Mouse (Mus musculus): ENCODE results near the gene Nabp2. TPM values are rescaled to one million over a fixed set of nuclear protein-coding genes. Genes with fewer than 3 reads are reported as not detected.

The Nabp2 gene
- polyA plus RNA-seq, 1 experiment, result 82.9 TPM

DNA sequence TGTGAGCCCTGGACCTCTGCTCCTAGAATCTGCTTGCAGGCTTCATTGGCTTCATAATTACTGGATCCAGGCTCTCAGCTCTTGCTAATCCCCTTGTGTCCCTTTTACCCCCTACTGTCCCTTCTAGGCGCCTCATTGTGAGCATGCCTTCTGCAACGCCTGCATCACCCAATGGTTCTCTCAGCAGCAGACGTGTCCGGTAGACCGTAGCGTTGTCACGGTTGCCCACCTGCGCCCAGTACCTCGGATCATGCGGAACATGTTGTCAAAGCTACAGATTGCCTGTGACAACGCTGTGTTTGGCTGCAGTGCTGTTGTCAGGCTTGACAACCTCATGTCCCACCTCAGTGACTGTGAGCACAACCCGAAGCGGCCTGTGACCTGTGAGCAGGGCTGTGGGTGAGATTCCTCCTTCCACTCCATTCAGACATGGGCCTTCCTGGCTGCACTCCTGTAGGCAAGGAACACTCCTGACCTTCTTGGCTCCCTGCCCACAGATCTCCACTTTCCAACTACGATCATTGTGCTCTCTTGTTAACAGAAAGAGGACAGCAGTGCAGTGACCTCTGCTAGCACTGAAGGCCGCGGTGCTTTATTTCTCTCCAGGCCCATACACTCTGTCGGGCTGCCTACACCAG is 24.0 kb upstream of the Nabp2 start:
- no peak for TF ChIP-seq EP300 (IDR thresholded peaks at IDR 0.05; ENCODE audit: insufficient read depth, low read depth, low read length)
- H3K4me1 ChIP-seq (ENCODE audit: control insufficient read depth, insufficient read depth, low read length), result no peaks in the 10 kb centered on the region
- peaks cover 24% of the 10 kb centered on the region for H3K36me3 ChIP-seq (ENCODE audit: control insufficient read depth, insufficient read depth, low read length, poor library complexity, severe bottlenecking)
- H3K9me3 ChIP-seq (replicated peaks; ENCODE audit: control insufficient read depth, insufficient read depth, low read length, poor library complexity, severe bottlenecking), result no peaks in the 10 kb centered on the region
- no peak overlapping the region for H3K4me3 ChIP-seq (ENCODE audit: low read depth, low read length)
- H3K27me3 ChIP-seq (ENCODE audit: control insufficient read depth, insufficient read depth, low read length, poor library complexity, severe bottlenecking), result no peaks in the 10 kb centered on the region
- no peak overlapping the region for H3K27ac ChIP-seq (ENCODE audit: insufficient read depth, low read length)
- no peak overlapping the region for H3K9ac ChIP-seq (ENCODE audit: low read depth, poor library complexity, severe bottlenecking)

DNA sequence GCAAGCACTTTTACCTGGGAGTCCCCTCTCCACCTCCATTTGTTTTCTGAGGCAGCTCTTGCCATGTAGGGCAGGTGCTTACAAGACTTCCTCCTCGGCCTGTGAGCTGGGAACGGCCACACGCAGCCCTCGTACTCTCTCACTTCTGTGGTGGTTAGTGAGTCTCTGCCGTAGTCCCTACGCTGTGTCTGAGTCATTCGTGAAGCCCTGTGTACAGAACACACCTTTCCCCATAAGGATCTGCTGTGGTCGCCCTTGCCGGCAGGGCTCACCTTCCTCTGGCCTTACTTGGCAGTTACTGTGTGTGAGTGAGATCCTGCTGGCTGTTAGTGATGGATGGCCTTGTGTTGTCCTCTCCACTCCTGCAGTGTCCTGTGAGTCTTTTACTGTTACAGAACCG is 23.4 kb upstream of the Nabp2 start:
- Histone ChIP-seq H3K4me3 (ENCODE audit: low read depth, low read length) (no peak overlapping the region), H3K27me3 (ENCODE audit: control insufficient read depth, insufficient read depth, low read length, poor library complexity, severe bottlenecking) (no peaks in the 10 kb centered on the region), H3K36me3 (ENCODE audit: control insufficient read depth, insufficient read depth, low read length, poor library complexity, severe bottlenecking) (peaks cover 29% of the 10 kb centered on the region), H3K4me1 (ENCODE audit: control insufficient read depth, insufficient read depth, low read length) (no peaks in the 10 kb centered on the region), H3K9ac (ENCODE audit: low read depth, poor library complexity, severe bottlenecking) (no peak overlapping the region), H3K9me3 (replicated peaks; ENCODE audit: control insufficient read depth, insufficient read depth, low read length, poor library complexity, severe bottlenecking) (no peaks in the 10 kb centered on the region), H3K27ac (ENCODE audit: insufficient read depth, low read length) (no peak overlapping the region)
- TF ChIP-seq EP300 (IDR thresholded peaks at IDR 0.05; ENCODE audit: insufficient read depth, low read depth, low read length), result no peak

DNA sequence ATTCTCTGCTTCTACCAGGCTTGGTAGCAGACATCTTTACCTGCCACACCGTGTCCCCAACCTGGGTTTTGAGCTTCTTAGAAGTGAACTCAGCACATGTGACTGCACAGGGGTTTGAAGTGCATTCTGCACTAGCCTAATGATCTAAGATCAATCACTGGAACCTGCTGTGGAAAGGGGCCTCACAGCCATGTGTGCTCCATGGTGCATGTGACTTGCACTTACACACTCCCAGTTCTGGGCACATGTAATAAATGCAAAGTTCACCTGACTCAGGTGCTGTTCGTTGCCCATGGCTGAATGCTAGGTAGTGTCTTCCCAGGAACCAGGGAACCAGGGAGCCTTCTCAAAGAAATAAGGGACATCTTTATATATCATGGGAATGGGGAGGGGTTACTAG is 22.1 kb upstream of the Nabp2 start:
- H3K9ac ChIP-seq (ENCODE audit: low read depth, poor library complexity, severe bottlenecking), result no peak overlapping the region
- no peak overlapping the region for H3K4me3 ChIP-seq (ENCODE audit: low read depth, low read length)
- H3K9me3 ChIP-seq (replicated peaks; ENCODE audit: control insufficient read depth, insufficient read depth, low read length, poor library complexity, severe bottlenecking), result no peaks in the 10 kb centered on the region
- H3K27ac ChIP-seq (ENCODE audit: insufficient read depth, low read length), result no peak overlapping the region
- TF ChIP-seq POLR2A (IDR thresholded peaks at IDR 0.05; ENCODE audit: insufficient read depth, low read length) (no peak), CTCF (IDR thresholded peaks at IDR 0.05; ENCODE audit: low read depth, low read length) (no peak), EP300 (IDR thresholded peaks at IDR 0.05; ENCODE audit: insufficient read depth, low read depth, low read length) (no peak)
- no peaks in the 10 kb centered on the region for H3K27me3 ChIP-seq (ENCODE audit: control insufficient read depth, insufficient read depth, low read length, poor library complexity, severe bottlenecking)
- peaks cover 32% of the 10 kb centered on the region for H3K36me3 ChIP-seq (ENCODE audit: control insufficient read depth, insufficient read depth, low read length, poor library complexity, severe bottlenecking)
- no peaks in the 10 kb centered on the region for H3K4me1 ChIP-seq (ENCODE audit: control insufficient read depth, insufficient read depth, low read length)

- no peaks in the 10 kb centered on the region for H3K4me1 ChIP-seq (ENCODE audit: control insufficient read depth, insufficient read depth, low read length)
- H3K27me3 ChIP-seq (ENCODE audit: control insufficient read depth, insufficient read depth, low read length, poor library complexity, severe bottlenecking), result no peaks in the 10 kb centered on the region
- no peak overlapping the region for H3K4me3 ChIP-seq (ENCODE audit: low read depth, low read length)
- H3K9ac ChIP-seq (ENCODE audit: low read depth, poor library complexity, severe bottlenecking), result no peak overlapping the region
- no peaks in the 10 kb centered on the region for H3K9me3 ChIP-seq (replicated peaks; ENCODE audit: control insufficient read depth, insufficient read depth, low read length, poor library complexity, severe bottlenecking)
- H3K27ac ChIP-seq (ENCODE audit: insufficient read depth, low read length), result no peak overlapping the region
- H3K36me3 ChIP-seq (ENCODE audit: control insufficient read depth, insufficient read depth, low read length, poor library complexity, severe bottlenecking), result peaks cover 17% of the 10 kb centered on the region
- no peak for TF ChIP-seq POLR2A (IDR thresholded peaks at IDR 0.05; ENCODE audit: insufficient read depth, low read length)
- TF ChIP-seq CTCF (IDR thresholded peaks at IDR 0.05; ENCODE audit: low read depth, low read length), result no peak
Observed at GRCm38 (mm10) chr10:128429454-128429853, 18.2 kb upstream of the Nabp2 start.

GRCm38 (mm10) chr10:128429052-128429451 is 17.8 kb upstream of the Nabp2 start:
- no peak overlapping the region for H3K27ac ChIP-seq (ENCODE audit: insufficient read depth, low read length)
- H3K27me3 ChIP-seq (ENCODE audit: control insufficient read depth, insufficient read depth, low read length, poor library complexity, severe bottlenecking), result no peaks in the 10 kb centered on the region
- no peak overlapping the region for H3K4me3 ChIP-seq (ENCODE audit: low read depth, low read length)
- H3K9me3 ChIP-seq (replicated peaks; ENCODE audit: control insufficient read depth, insufficient read depth, low read length, poor library complexity, severe bottlenecking), result no peaks in the 10 kb centered on the region
- H3K9ac ChIP-seq (ENCODE audit: low read depth, poor library complexity, severe bottlenecking), result no peak overlapping the region
- no peaks in the 10 kb centered on the region for H3K4me1 ChIP-seq (ENCODE audit: control insufficient read depth, insufficient read depth, low read length)
- H3K36me3 ChIP-seq (ENCODE audit: control insufficient read depth, insufficient read depth, low read length, poor library complexity, severe bottlenecking), result peaks cover 17% of the 10 kb centered on the region
- no peak for TF ChIP-seq POLR2A (IDR thresholded peaks at IDR 0.05; ENCODE audit: insufficient read depth, low read length)
- no peak for TF ChIP-seq CTCF (IDR thresholded peaks at IDR 0.05; ENCODE audit: low read depth, low read length)
- TF ChIP-seq EP300 (IDR thresholded peaks at IDR 0.05; ENCODE audit: insufficient read depth, low read depth, low read length), result no peak

DNA sequence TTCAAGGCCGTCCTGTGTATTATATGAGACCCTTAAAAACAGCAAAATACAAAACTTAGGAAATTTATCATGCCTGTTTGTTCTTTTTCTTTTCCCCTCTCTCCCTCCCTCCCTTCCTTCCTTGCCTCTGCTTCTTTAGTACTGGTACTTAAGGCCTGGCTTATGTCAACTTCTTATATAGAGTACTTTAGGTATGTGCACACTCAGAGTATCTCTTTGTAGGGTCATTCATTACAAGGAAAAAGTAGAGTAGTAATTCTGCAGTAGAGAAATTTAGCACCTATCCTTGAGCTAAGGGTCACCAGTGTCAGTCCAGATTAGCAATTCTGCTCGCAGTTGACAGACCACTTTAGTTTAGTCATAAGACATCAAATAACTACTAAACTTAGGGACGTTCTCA is 14.0 kb upstream of the Nabp2 start:
- Histone ChIP-seq H3K9ac (ENCODE audit: low read depth, poor library complexity, severe bottlenecking) (no peak overlapping the region), H3K4me1 (ENCODE audit: control insufficient read depth, insufficient read depth, low read length) (no peaks in the 10 kb centered on the region), H3K9me3 (replicated peaks; ENCODE audit: control insufficient read depth, insufficient read depth, low read length, poor library complexity, severe bottlenecking) (no peaks in the 10 kb centered on the region), H3K36me3 (ENCODE audit: control insufficient read depth, insufficient read depth, low read length, poor library complexity, severe bottlenecking) (peaks cover 26% of the 10 kb centered on the region), H3K27me3 (ENCODE audit: control insufficient read depth, insufficient read depth, low read length, poor library complexity, severe bottlenecking) (no peaks in the 10 kb centered on the region), H3K4me3 (ENCODE audit: low read depth, low read length) (no peak overlapping the region), H3K27ac (ENCODE audit: insufficient read depth, low read length) (no peak overlapping the region)
- no peak for TF ChIP-seq POLR2A (IDR thresholded peaks at IDR 0.05; ENCODE audit: insufficient read depth, low read length)
- TF ChIP-seq EP300 (IDR thresholded peaks at IDR 0.05; ENCODE audit: insufficient read depth, low read depth, low read length), result no peak
- no peak for TF ChIP-seq CTCF (IDR thresholded peaks at IDR 0.05; ENCODE audit: low read depth, low read length)
